Comparison of ENCODE assay signal across 8 mouse cellular contexts in genomic region chr9:30426882-30427632, GRCm38 (mm10). TPM values are rescaled to one million over a fixed set of nuclear protein-coding genes. Genes with fewer than 3 reads are reported as not detected.
DNase-seq lines count a peak whose midpoint lies in the region; ATAC-seq and TF ChIP-seq lines count a peak whose summit lies in the region.

Gene Snx19, plus strand, starts transcription at chr9:30427108.

- H3K4me1 ChIP-seq in embryonic facial prominence, embryonic 13.5 days, result peaks cover 36% of the 10 kb centered on the region
- peaks cover 11% of the 10 kb centered on the region for H3K4me1 ChIP-seq in heart, adult 2 months (ENCODE audit: control insufficient read depth, insufficient read depth, low read length)
- peaks cover 38% of the 10 kb centered on the region for H3K4me1 ChIP-seq in limb, embryonic 13.5 days
- H3K4me1 ChIP-seq in midbrain, embryonic 16.5 days (ENCODE audit: control insufficient read depth, insufficient read depth, low read length), result peaks cover 37% of the 10 kb centered on the region

- H3K4me2 ChIP-seq in embryonic facial prominence, embryonic 13.5 days, result peak within 1 kb of the TSS; percentile 93
- peak within 1 kb of the TSS; percentile 84 for H3K4me2 ChIP-seq in limb, embryonic 13.5 days (replicated peaks)
- peak within 1 kb of the TSS; percentile 95 for H3K4me2 ChIP-seq in midbrain, embryonic 16.5 days (ENCODE audit: low read length)

- peak; percentile 92 for ATAC-seq in embryonic facial prominence, embryonic 13.5 days (ENCODE audit: insufficient number of reproducible peaks, insufficient read depth, low FRiP score, low TSS enrichment, low read depth)
- peak; percentile 94 for ATAC-seq in limb, embryonic 13.5 days (ENCODE audit: low FRiP score, low read depth)
- peak; percentile 95 for ATAC-seq in midbrain, embryonic 16.5 days

- TF ChIP-seq EP300 in heart, adult 2 months (IDR thresholded peaks at IDR 0.05; ENCODE audit: insufficient read depth, low read depth, low read length), result peak; percentile 60; the same call in 1 of the 2 replicates

- DNase-seq in 3134 (ENCODE audit: extremely low read depth, insufficient read length, low spot score), result peak; percentile 82
- DNase-seq in adrenal gland, postnatal 36 days, result peak; percentile 97 to 99
- peak; percentile 92 to 96 for DNase-seq in heart, adult 2 months
- DNase-seq in kidney, adult 8-10 months, result peak; percentile 89 to 94
- peak; percentile 90 to 95 for DNase-seq in spleen, postnatal 10 days (ENCODE audit: low spot score in 2 of 2)

- TF ChIP-seq POLR2A in heart, adult 2 months (IDR thresholded peaks at IDR 0.05; ENCODE audit: insufficient read depth, low read depth, low read length), result peak; percentile 64

- TF ChIP-seq CTCF in heart, adult 2 months (IDR thresholded peaks at IDR 0.05), result no peak; the same call in none of the 2 replicates

- peak within 1 kb of the TSS; percentile 92 for H3K9ac ChIP-seq in embryonic facial prominence, embryonic 13.5 days
- H3K9ac ChIP-seq in heart, adult 2 months (ENCODE audit: low read depth, low read length), result peak within 1 kb of the TSS; percentile 99
- peak within 1 kb of the TSS; percentile 91 for H3K9ac ChIP-seq in limb, embryonic 13.5 days
- H3K9ac ChIP-seq in midbrain, embryonic 16.5 days (ENCODE audit: low read depth, low read length), result peak within 1 kb of the TSS; percentile 91

- H3K36me3 ChIP-seq in embryonic facial prominence, embryonic 13.5 days, result peaks cover 11% of the 10 kb centered on the region
- peaks cover 4% of the 10 kb centered on the region; the same call in 1 of the 2 replicates for H3K36me3 ChIP-seq in heart, adult 2 months (ENCODE audit: control insufficient read depth, insufficient read depth, low read length)
- H3K36me3 ChIP-seq in limb, embryonic 13.5 days, result peaks cover 10% of the 10 kb centered on the region
- H3K36me3 ChIP-seq in midbrain, embryonic 16.5 days (ENCODE audit: control insufficient read depth, insufficient read depth, low read length), result 0 out of 2 replicates have a peak, but pooled peaks cover under 1% of the 10 kb centered on the region

- H3K27me3 ChIP-seq in embryonic facial prominence, embryonic 13.5 days, result no peaks in the 10 kb centered on the region
- H3K27me3 ChIP-seq in heart, adult 2 months (ENCODE audit: control insufficient read depth, insufficient read depth, low read length), result no peaks in the 10 kb centered on the region
- no peaks in the 10 kb centered on the region for H3K27me3 ChIP-seq in limb, embryonic 13.5 days
- H3K27me3 ChIP-seq in midbrain, embryonic 16.5 days (ENCODE audit: control insufficient read depth, insufficient read depth, low read depth, low read length), result no peaks in the 10 kb centered on the region

- no peak within 1 kb of the TSS for H3K27ac ChIP-seq in embryonic facial prominence, embryonic 13.5 days
- H3K27ac ChIP-seq in heart, adult 2 months, result peak within 1 kb of the TSS; percentile 84
- H3K27ac ChIP-seq in limb, embryonic 13.5 days, result no peak within 1 kb of the TSS; the same call in 1 of the 2 replicates
- H3K27ac ChIP-seq in midbrain, embryonic 16.5 days (ENCODE audit: low read length), result peak within 1 kb of the TSS; percentile 32; the same call in 1 of the 2 replicates

- WGBS in embryonic facial prominence, embryonic 13.5 days, result 3% methylated on average over 53 of the region's 53 CpGs
- WGBS in heart, adult 2 months, result 2% methylated on average over 53 of the region's 53 CpGs
- 3% methylated on average over 53 of the region's 53 CpGs for WGBS in limb, embryonic 13.5 days
- WGBS in midbrain, embryonic 16.5 days, result 3% methylated on average over 53 of the region's 53 CpGs

- no peaks in the 10 kb centered on the region for H3K9me3 ChIP-seq in embryonic facial prominence, embryonic 13.5 days
- H3K9me3 ChIP-seq in limb, embryonic 13.5 days, result no peaks in the 10 kb centered on the region
- H3K9me3 ChIP-seq in midbrain, embryonic 16.5 days (replicated peaks; ENCODE audit: control insufficient read depth, low read length, poor library complexity, severe bottlenecking), result no peaks in the 10 kb centered on the region

- H3K79me2 ChIP-seq in heart, adult 2 months (replicated peaks; ENCODE audit: control insufficient read depth, insufficient read depth, low read length), result peaks cover 3% of the 10 kb centered on the region

- H3K4me3 ChIP-seq in embryonic facial prominence, embryonic 13.5 days, result peak within 1 kb of the TSS; percentile 81
- peak within 1 kb of the TSS; percentile 64 for H3K4me3 ChIP-seq in heart, adult 2 months
- peak within 1 kb of the TSS; percentile 80 for H3K4me3 ChIP-seq in limb, embryonic 13.5 days
- peak within 1 kb of the TSS; percentile 79 for H3K4me3 ChIP-seq in midbrain, embryonic 16.5 days (ENCODE audit: low read depth, low read length)

- intact Hi-C loops in heart, adult 2 months (cut with DNase I), result no loop called here

RNA-seq across cellular contexts. Expression of gene Snx19, which starts in this region (rescaled TPM):
- total RNA-seq in adrenal gland, postnatal 36 days (2021), result 10 to 100 TPM; 30.8 to 33.7 TPM
- polyA plus RNA-seq in embryonic facial prominence, embryonic 13.5 days (2015; fragmentation: Nextera tagmentation; extraction: Ambion mirVana), result 19.9 and 22.2 TPM in 2 replicates
- total RNA-seq in heart, adult 2 months (2021), result 10 to 100 TPM; 26.1 to 27.1 TPM
- polyA plus RNA-seq in heart, adult 2 months (2012; rRNA removed), result 12.9 and 22.1 TPM in 2 replicates
- 20.8 and 22.0 TPM in 2 replicates for polyA plus RNA-seq in limb, embryonic 13.5 days (2015; fragmentation: Nextera tagmentation; extraction: Ambion mirVana)
- polyA plus RNA-seq in midbrain, embryonic 16.5 days (2015; fragmentation: Nextera tagmentation; extraction: Ambion mirVana), result 23.2 and 24.5 TPM in 2 replicates

Comparison
In these comparisons a context has a peak if more than half of its experiments do, and no peak if none do; other contexts are left out.
1. H3K27ac ChIP-seq: peak in heart, adult 2 months (single experiment) and midbrain, embryonic 16.5 days (single experiment); none in embryonic facial prominence, embryonic 13.5 days (single experiment) and limb, embryonic 13.5 days (single experiment).
2. Peak in every context shown above with its lines, with median percentiles within 50 percentile points of each other: DNase-seq, ATAC-seq, H3K4me2 ChIP-seq, H3K4me3 ChIP-seq and H3K9ac ChIP-seq.